Mouse (Mus musculus): ENCODE data around the gene Gcfc2. TPM values are rescaled to one million over a fixed set of nuclear protein-coding genes. Genes with fewer than 3 reads are reported as not detected.

The Gcfc2 gene
- 13.6 and 15.5 TPM in 2 replicates for polyA plus RNA-seq (2016; fragmentation: Nextera tagmentation; extraction: Ambion mirVana)

- Histone ChIP-seq H3K9me3 (replicated peaks) (no peaks in the 10 kb centered on the region), H3K27ac (peak within 1 kb of the TSS; percentile 97), H3K4me3 (peak within 1 kb of the TSS; percentile 89), H3K27me3 (ENCODE audit: low read depth, poor library complexity, severe bottlenecking) (no peaks in the 10 kb centered on the region), H3K36me3 (peaks cover 29% of the 10 kb centered on the region), H3K4me1 (peaks cover 14% of the 10 kb centered on the region; the same call in 1 of the 2 replicates)
- under 1% methylated on average over 56 of the region's 56 CpGs for WGBS
- peak; percentile 98 for DNase-seq (ENCODE audit: low spot score)
Measured at GRCm38 (mm10) chr6:81923523-81924142, at the start of gene Gcfc2. Gene Gcfc2, plus strand, starts transcription at chr6:81923669.

- H3K4me1 ChIP-seq, result no peaks in the 10 kb centered on the region
- DNase-seq (ENCODE audit: low spot score), result no peak
- H3K27ac ChIP-seq, result no peak overlapping the region
- WGBS, result 71% methylated on average over 3 of the region's 3 CpGs
- H3K9me3 ChIP-seq (replicated peaks), result no peaks in the 10 kb centered on the region
- H3K27me3 ChIP-seq (ENCODE audit: low read depth, poor library complexity, severe bottlenecking), result no peaks in the 10 kb centered on the region
- H3K4me3 ChIP-seq, result no peak overlapping the region
- no peaks in the 10 kb centered on the region for H3K36me3 ChIP-seq
Measured at GRCm38 (mm10) chr6:81895678-81896230, 27.7 kb upstream of the Gcfc2 start.

- no peaks in the 10 kb centered on the region for H3K36me3 ChIP-seq
- no peak overlapping the region for H3K27ac ChIP-seq
- no peaks in the 10 kb centered on the region for H3K9me3 ChIP-seq (replicated peaks)
- DNase-seq (ENCODE audit: low spot score), result no peak
- no peak overlapping the region for H3K4me3 ChIP-seq
- 85% methylated on average over 25 of the region's 25 CpGs for WGBS
- no peaks in the 10 kb centered on the region for H3K4me1 ChIP-seq
- H3K27me3 ChIP-seq (ENCODE audit: low read depth, poor library complexity, severe bottlenecking), result no peaks in the 10 kb centered on the region
Measured at GRCm38 (mm10) chr6:81910302-81910855, 13.1 kb upstream of the Gcfc2 start.

GRCm38 (mm10) chr6:81911244-81911643, 12.2 kb upstream of the Gcfc2 start:
- WGBS, result 91% methylated on average over 5 of the region's 5 CpGs
- Histone ChIP-seq H3K27me3 (ENCODE audit: low read depth, poor library complexity, severe bottlenecking) (no peaks in the 10 kb centered on the region), H3K9me3 (replicated peaks) (no peaks in the 10 kb centered on the region), H3K4me3 (no peak overlapping the region), H3K4me1 (no peaks in the 10 kb centered on the region), H3K36me3 (no peaks in the 10 kb centered on the region), H3K27ac (no peak overlapping the region)
- DNase-seq (ENCODE audit: low spot score), result no peak

- Histone ChIP-seq H3K4me1 (no peaks in the 10 kb centered on the region), H3K27me3 (ENCODE audit: low read depth, poor library complexity, severe bottlenecking) (no peaks in the 10 kb centered on the region), H3K36me3 (no peaks in the 10 kb centered on the region), H3K4me3 (no peak overlapping the region), H3K9me3 (replicated peaks) (no peaks in the 10 kb centered on the region), H3K27ac (no peak overlapping the region)
- no peak for DNase-seq (ENCODE audit: low spot score)
- WGBS, result 92% methylated on average over 4 of the region's 4 CpGs
Measured at GRCm38 (mm10) chr6:81911713-81912112, 11.8 kb upstream of the Gcfc2 start.

- 84% methylated on average over 3 of the region's 3 CpGs for WGBS
- no peak overlapping the region for H3K27ac ChIP-seq
- no peak for DNase-seq (ENCODE audit: low spot score)
- H3K36me3 ChIP-seq, result no peaks in the 10 kb centered on the region
- H3K4me1 ChIP-seq, result no peaks in the 10 kb centered on the region
- H3K4me3 ChIP-seq, result no peak overlapping the region
- no peaks in the 10 kb centered on the region for H3K9me3 ChIP-seq (replicated peaks)
- no peaks in the 10 kb centered on the region for H3K27me3 ChIP-seq (ENCODE audit: low read depth, poor library complexity, severe bottlenecking)
Measured at GRCm38 (mm10) chr6:81912177-81912576, 11.3 kb upstream of the Gcfc2 start.

GRCm38 (mm10) chr6:81924304-81924703, 835 bp downstream of the Gcfc2 start:
- peaks cover 33% of the 10 kb centered on the region for H3K36me3 ChIP-seq
- DNase-seq (ENCODE audit: low spot score), result no peak
- 28% methylated on average over 5 of the region's 5 CpGs for WGBS
- H3K4me1 ChIP-seq, result peaks cover 14% of the 10 kb centered on the region; the same call in 1 of the 2 replicates
- peak overlapping the region; percentile 89 for H3K4me3 ChIP-seq
- no peaks in the 10 kb centered on the region for H3K27me3 ChIP-seq (ENCODE audit: low read depth, poor library complexity, severe bottlenecking)
- H3K27ac ChIP-seq, result peak overlapping the region; percentile 97
- no peaks in the 10 kb centered on the region for H3K9me3 ChIP-seq (replicated peaks)

GRCm38 (mm10) chr6:81929402-81929801, 5.9 kb downstream of the Gcfc2 start:
- H3K36me3 ChIP-seq, result peaks cover 82% of the 10 kb centered on the region
- no peaks in the 10 kb centered on the region for H3K9me3 ChIP-seq (replicated peaks)
- H3K27ac ChIP-seq, result no peak overlapping the region
- 93% methylated on average over 4 of the region's 4 CpGs for WGBS
- H3K27me3 ChIP-seq (ENCODE audit: low read depth, poor library complexity, severe bottlenecking), result no peaks in the 10 kb centered on the region
- no peak for DNase-seq (ENCODE audit: low spot score)
- no peak overlapping the region for H3K4me3 ChIP-seq
- peaks cover 8% of the 10 kb centered on the region; the same call in 1 of the 2 replicates for H3K4me1 ChIP-seq

GRCm38 (mm10) chr6:81933281-81933680, 9.8 kb downstream of the Gcfc2 start:
- Histone ChIP-seq H3K36me3 (peaks cover 93% of the 10 kb centered on the region), H3K27me3 (ENCODE audit: low read depth, poor library complexity, severe bottlenecking) (no peaks in the 10 kb centered on the region), H3K27ac (no peak overlapping the region), H3K4me3 (no peak overlapping the region), H3K4me1 (no peaks in the 10 kb centered on the region), H3K9me3 (replicated peaks) (no peaks in the 10 kb centered on the region)
- no peak for DNase-seq (ENCODE audit: low spot score)
- WGBS, result 95% methylated on average over 3 of the region's 3 CpGs

GRCm38 (mm10) chr6:81941718-81942117, 18.2 kb downstream of the Gcfc2 start:
- Histone ChIP-seq H3K4me1 (no peaks in the 10 kb centered on the region), H3K27me3 (ENCODE audit: low read depth, poor library complexity, severe bottlenecking) (no peaks in the 10 kb centered on the region), H3K4me3 (no peak overlapping the region), H3K9me3 (replicated peaks) (no peaks in the 10 kb centered on the region), H3K27ac (no peak overlapping the region), H3K36me3 (peaks cover 98% of the 10 kb centered on the region)
- no peak for DNase-seq (ENCODE audit: low spot score)
- WGBS, result 96% methylated on average over 5 of the region's 5 CpGs

- Histone ChIP-seq H3K4me1 (no peaks in the 10 kb centered on the region), H3K9me3 (replicated peaks) (no peaks in the 10 kb centered on the region), H3K27me3 (ENCODE audit: low read depth, poor library complexity, severe bottlenecking) (no peaks in the 10 kb centered on the region), H3K4me3 (no peak overlapping the region), H3K36me3 (peaks cover 99% of the 10 kb centered on the region), H3K27ac (no peak overlapping the region)
- no peak for DNase-seq (ENCODE audit: low spot score)
- WGBS, result 97% methylated on average over 2 of the region's 2 CpGs
Measured at GRCm38 (mm10) chr6:81943281-81943680, 19.8 kb downstream of the Gcfc2 start.

- peaks cover 99% of the 10 kb centered on the region for H3K36me3 ChIP-seq
- no peaks in the 10 kb centered on the region for H3K27me3 ChIP-seq (ENCODE audit: low read depth, poor library complexity, severe bottlenecking)
- 91% methylated on average over 3 of the region's 3 CpGs for WGBS
Measured at GRCm38 (mm10) chr6:81944432-81944831, 21.0 kb downstream of the Gcfc2 start.

GRCm38 (mm10) chr6:81946906-81947305, 23.4 kb downstream of the Gcfc2 start:
- no peaks in the 10 kb centered on the region for H3K9me3 ChIP-seq (replicated peaks)
- DNase-seq (ENCODE audit: low spot score), result no peak
- WGBS, result over 99% methylated on average over 6 of the region's 6 CpGs
- peaks cover 100% of the 10 kb centered on the region for H3K36me3 ChIP-seq
- no peak overlapping the region for H3K4me3 ChIP-seq
- H3K27ac ChIP-seq, result no peak overlapping the region
- H3K27me3 ChIP-seq (ENCODE audit: low read depth, poor library complexity, severe bottlenecking), result no peaks in the 10 kb centered on the region
- H3K4me1 ChIP-seq, result no peaks in the 10 kb centered on the region

More at GRCm38 (mm10) chr6:81944432-81944831, 21.0 kb downstream of the Gcfc2 start:
- Histone ChIP-seq H3K4me1 (no peaks in the 10 kb centered on the region), H3K27ac (no peak overlapping the region), H3K4me3 (no peak overlapping the region), H3K9me3 (replicated peaks) (no peaks in the 10 kb centered on the region)
- DNase-seq (ENCODE audit: low spot score), result no peak

All from limb, embryonic 10.5 days (tissue).